Mouse (Mus musculus): ENCODE data around the gene Furin. TPM values are rescaled to one million over a fixed set of nuclear protein-coding genes. Genes with fewer than 3 reads are reported as not detected.

Gene Furin
- total and polyA plus RNA-seq, 2 experiments from 2014 or later, result 18.9 to 67.6 TPM

DNA sequence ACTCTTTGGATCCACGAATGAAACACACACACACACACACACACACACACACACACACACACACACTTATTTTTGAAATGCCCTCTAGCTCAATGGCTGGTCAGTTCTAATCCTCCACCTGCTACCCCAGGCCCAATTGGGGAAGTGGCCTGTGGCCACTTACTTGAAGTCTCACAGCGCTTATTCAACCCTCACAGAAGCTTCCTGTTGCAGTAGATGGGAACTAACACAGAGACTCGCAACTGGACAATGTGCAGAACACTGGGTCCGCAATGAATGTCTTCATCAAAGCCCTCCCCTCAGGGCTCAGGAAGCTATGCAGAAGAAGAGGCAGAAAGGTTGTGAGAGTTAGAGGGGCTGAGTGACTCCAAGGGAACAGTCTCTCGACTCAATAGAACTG, 22.5 kb upstream of the Furin start:
- TF ChIP-seq CTCF (IDR thresholded peaks at IDR 0.05; ENCODE audit: low read depth), result no peak
- no peak for TF ChIP-seq EP300 (IDR thresholded peaks at IDR 0.05; ENCODE audit: low read depth)
- Histone ChIP-seq H3K4me1 (ENCODE audit: control insufficient read depth, insufficient read depth) (no peaks in the 10 kb centered on the region), H3K36me3 (replicated peaks; ENCODE audit: control insufficient read depth, insufficient read depth, low read length) (no peaks in the 10 kb centered on the region), H3K9ac (replicated peaks; ENCODE audit: low read depth, low read length) (no peak overlapping the region), H3K9me3 (replicated peaks; ENCODE audit: control insufficient read depth, low read length) (no peaks in the 10 kb centered on the region), H3K4me2 (ENCODE audit: low read depth, low read length) (no peak overlapping the region), H3K27me3 (ENCODE audit: control insufficient read depth, insufficient read depth, low read length) (no peaks in the 10 kb centered on the region), H3K4me3 (ENCODE audit: low read depth, low read length) (no peak overlapping the region), H3K27ac (ENCODE audit: low read depth) (no peak overlapping the region)
- no peak for DNase-seq (ENCODE audit: low spot score)
- no peak for ATAC-seq (ENCODE audit: insufficient read depth, low read depth)
- 77% methylated on average over 5 of the region's 5 CpGs for WGBS

DNA sequence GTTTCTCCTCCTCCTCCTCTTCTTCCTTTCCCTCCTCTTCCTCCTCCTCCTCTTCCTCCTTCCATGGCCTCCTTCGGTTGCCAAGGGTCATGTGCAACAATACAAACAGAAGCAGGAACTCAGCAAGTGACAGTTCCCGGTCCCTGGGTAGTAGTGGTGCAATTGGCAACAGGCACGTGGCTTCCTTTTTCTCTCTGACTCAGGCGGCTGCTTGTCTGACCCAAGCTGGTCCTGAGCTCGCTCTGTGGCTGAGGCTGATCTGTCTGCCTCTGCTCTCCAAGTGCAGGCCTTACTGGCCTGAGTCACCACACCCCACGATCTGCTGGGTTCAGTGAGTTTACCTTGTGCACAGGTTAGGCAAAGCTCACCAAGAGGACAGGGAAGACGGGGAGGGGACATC, 21.1 kb upstream of the Furin start:
- no peaks in the 10 kb centered on the region for H3K36me3 ChIP-seq (replicated peaks; ENCODE audit: control insufficient read depth, insufficient read depth, low read length)
- ATAC-seq (ENCODE audit: insufficient read depth, low read depth) (no peak; the same call in 1 of the 2 replicates), DNase-seq (ENCODE audit: low spot score) (no peak)
- H3K9me3 ChIP-seq (replicated peaks; ENCODE audit: control insufficient read depth, low read length), result no peaks in the 10 kb centered on the region
- no peaks in the 10 kb centered on the region for H3K4me1 ChIP-seq (ENCODE audit: control insufficient read depth, insufficient read depth)
- no peaks in the 10 kb centered on the region for H3K27me3 ChIP-seq (ENCODE audit: control insufficient read depth, insufficient read depth, low read length)
- no peak overlapping the region for H3K4me2 ChIP-seq (ENCODE audit: low read depth, low read length)
- TF ChIP-seq EP300 (IDR thresholded peaks at IDR 0.05; ENCODE audit: low read depth), result no peak
- no peak for TF ChIP-seq CTCF (IDR thresholded peaks at IDR 0.05; ENCODE audit: low read depth)
- H3K9ac ChIP-seq (replicated peaks; ENCODE audit: low read depth, low read length), result no peak overlapping the region
- no peak overlapping the region for H3K27ac ChIP-seq (ENCODE audit: low read depth)
- WGBS, result 64% methylated on average over 7 of the region's 7 CpGs
- no peak overlapping the region for H3K4me3 ChIP-seq (ENCODE audit: low read depth, low read length)

DNA sequence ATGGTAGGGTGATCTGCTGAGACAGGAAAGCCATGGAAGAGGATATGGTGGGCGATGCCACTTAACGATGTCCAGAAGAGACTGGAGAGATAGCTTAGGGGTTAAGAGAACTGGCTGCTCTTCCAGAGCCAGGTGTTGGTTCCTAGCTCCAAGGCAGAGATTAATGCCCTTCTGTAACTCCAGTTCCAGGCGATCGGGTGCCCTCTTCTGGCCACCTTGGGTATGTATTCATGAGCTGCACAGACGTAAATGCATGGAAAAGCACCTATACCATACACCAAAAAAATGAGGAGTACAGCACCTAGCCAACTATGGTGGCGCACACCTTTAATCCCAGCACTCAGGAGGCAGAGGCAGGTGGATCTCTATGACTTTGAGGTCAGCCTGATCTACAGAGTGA, 19.5 kb upstream of the Furin start:
- H3K4me2 ChIP-seq (ENCODE audit: low read depth, low read length), result no peak overlapping the region
- H3K4me3 ChIP-seq (ENCODE audit: low read depth, low read length), result no peak overlapping the region
- 90% methylated on average over 6 of the region's 6 CpGs for WGBS
- DNase-seq (ENCODE audit: low spot score), result no peak
- no peaks in the 10 kb centered on the region for H3K9me3 ChIP-seq (replicated peaks; ENCODE audit: control insufficient read depth, low read length)
- no peak overlapping the region for H3K27ac ChIP-seq (ENCODE audit: low read depth)
- no peaks in the 10 kb centered on the region for H3K36me3 ChIP-seq (replicated peaks; ENCODE audit: control insufficient read depth, insufficient read depth, low read length)
- TF ChIP-seq CTCF (IDR thresholded peaks at IDR 0.05; ENCODE audit: low read depth) (no peak), EP300 (IDR thresholded peaks at IDR 0.05; ENCODE audit: low read depth) (no peak)
- ATAC-seq (ENCODE audit: insufficient read depth, low read depth), result no peak
- no peaks in the 10 kb centered on the region for H3K27me3 ChIP-seq (ENCODE audit: control insufficient read depth, insufficient read depth, low read length)
- H3K4me1 ChIP-seq (ENCODE audit: control insufficient read depth, insufficient read depth), result no peaks in the 10 kb centered on the region
- no peak overlapping the region for H3K9ac ChIP-seq (replicated peaks; ENCODE audit: low read depth, low read length)

DNA sequence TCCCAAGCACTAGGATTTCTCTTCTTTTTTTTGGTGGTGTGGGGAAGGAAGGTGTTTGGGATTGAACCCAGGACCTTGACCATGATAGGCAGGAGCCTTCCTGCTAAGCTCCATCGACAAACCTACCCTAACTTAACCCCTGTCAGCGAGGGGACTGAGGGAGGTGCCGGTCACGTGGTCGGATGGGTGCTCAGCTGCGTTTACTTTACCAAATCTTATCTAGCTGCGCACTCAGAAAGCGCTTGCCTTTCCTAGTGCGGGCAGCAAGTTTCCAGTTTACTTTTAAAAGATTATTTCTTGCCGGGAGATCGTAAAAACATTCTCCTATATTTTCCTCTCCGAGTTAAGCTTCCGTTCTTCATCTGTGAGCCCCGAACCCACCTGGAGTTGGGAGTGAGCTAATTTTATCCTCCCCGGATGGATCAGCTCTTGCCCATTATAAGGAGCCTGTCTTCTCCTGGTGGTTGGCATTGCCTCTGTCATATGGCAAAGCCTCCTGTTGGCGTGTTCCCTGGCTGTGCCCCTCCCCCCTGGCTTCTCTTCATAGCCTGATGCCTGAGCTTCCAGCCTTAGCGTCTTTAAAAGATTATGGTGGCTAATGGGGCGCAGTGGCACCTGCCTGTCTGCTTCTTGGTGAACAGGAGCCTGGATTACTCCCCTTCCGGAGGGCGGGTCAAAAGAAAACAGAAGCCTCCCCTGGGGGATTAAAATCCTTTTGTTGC, 17.7 kb upstream of the Furin start:
- no peak overlapping the region for H3K27ac ChIP-seq (ENCODE audit: low read depth)
- no peaks in the 10 kb centered on the region for H3K27me3 ChIP-seq (ENCODE audit: control insufficient read depth, insufficient read depth, low read length)
- peak overlapping the region; percentile 39 for H3K4me2 ChIP-seq (ENCODE audit: low read depth, low read length)
- H3K4me1 ChIP-seq (ENCODE audit: control insufficient read depth, insufficient read depth), result no peaks in the 10 kb centered on the region
- H3K4me3 ChIP-seq (ENCODE audit: low read depth, low read length), result peak overlapping the region; percentile 4
- 12% methylated on average over 20 of the region's 20 CpGs for WGBS
- DNase-seq (ENCODE audit: low spot score) (peak; percentile 11), ATAC-seq (ENCODE audit: insufficient read depth, low read depth) (no peak)
- H3K9ac ChIP-seq (replicated peaks; ENCODE audit: low read depth, low read length), result 0 out of 2 replicates have a peak overlapping the region, but pooled peaks have one; percentile 1
- H3K36me3 ChIP-seq (replicated peaks; ENCODE audit: control insufficient read depth, insufficient read depth, low read length), result no peaks in the 10 kb centered on the region
- H3K9me3 ChIP-seq (replicated peaks; ENCODE audit: control insufficient read depth, low read length), result no peaks in the 10 kb centered on the region
- TF ChIP-seq CTCF (IDR thresholded peaks at IDR 0.05; ENCODE audit: low read depth) (0 out of 2 replicates have a peak, but pooled peaks have one; percentile 23), EP300 (IDR thresholded peaks at IDR 0.05; ENCODE audit: low read depth) (no peak)

DNA sequence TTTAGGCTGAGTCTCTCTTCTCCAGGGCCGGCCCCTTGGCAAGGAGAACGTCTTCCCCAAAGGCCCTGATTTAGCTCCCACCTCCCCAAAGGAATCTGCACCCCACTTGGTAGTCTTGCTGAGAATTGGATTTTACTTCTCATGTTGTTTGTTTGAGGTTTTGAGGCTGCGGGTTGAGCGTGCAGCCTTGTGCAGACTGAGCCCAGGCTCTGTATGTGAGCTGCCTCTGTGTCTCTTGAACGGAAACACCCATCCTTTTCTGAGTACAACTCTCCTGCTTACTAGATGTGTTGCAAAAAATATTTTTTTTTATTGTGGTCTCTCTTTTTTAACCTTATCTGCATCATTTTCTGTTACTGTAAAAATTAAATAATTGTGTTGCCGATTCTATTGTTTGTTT, 16.3 kb upstream of the Furin start:
- no peaks in the 10 kb centered on the region for H3K4me1 ChIP-seq (ENCODE audit: control insufficient read depth, insufficient read depth)
- WGBS, result 92% methylated on average over 6 of the region's 6 CpGs
- H3K4me3 ChIP-seq (ENCODE audit: low read depth, low read length), result no peak overlapping the region
- no peak for TF ChIP-seq CTCF (IDR thresholded peaks at IDR 0.05; ENCODE audit: low read depth)
- no peak for TF ChIP-seq EP300 (IDR thresholded peaks at IDR 0.05; ENCODE audit: low read depth)
- no peak overlapping the region for H3K4me2 ChIP-seq (ENCODE audit: low read depth, low read length)
- H3K36me3 ChIP-seq (replicated peaks; ENCODE audit: control insufficient read depth, insufficient read depth, low read length), result no peaks in the 10 kb centered on the region
- H3K27me3 ChIP-seq (ENCODE audit: control insufficient read depth, insufficient read depth, low read length), result no peaks in the 10 kb centered on the region
- DNase-seq (ENCODE audit: low spot score), result no peak
- H3K9me3 ChIP-seq (replicated peaks; ENCODE audit: control insufficient read depth, low read length), result no peaks in the 10 kb centered on the region
- no peak overlapping the region for H3K9ac ChIP-seq (replicated peaks; ENCODE audit: low read depth, low read length)
- no peak for ATAC-seq (ENCODE audit: insufficient read depth, low read depth)
- no peak overlapping the region for H3K27ac ChIP-seq (ENCODE audit: low read depth)

DNA sequence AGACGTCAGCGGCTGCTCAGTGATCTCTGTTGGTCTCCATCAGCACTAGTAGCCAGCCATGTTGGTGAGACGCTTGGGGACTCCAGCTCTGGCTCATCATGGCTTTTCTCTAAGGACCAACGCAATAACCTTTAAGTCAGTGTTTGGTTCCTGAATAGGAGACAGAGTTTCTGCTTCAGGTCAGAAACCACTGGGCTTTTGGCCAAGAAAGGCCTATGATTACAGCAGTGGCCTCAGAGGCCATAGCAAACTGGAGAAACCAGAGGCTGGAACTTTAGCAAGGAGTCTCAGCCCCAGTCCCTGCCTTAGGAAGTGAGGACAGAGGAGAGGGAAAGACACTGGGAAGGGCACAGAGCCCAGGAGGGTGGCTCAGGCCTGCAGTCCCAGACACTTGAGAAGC, 15.3 kb upstream of the Furin start:
- Histone ChIP-seq H3K9ac (replicated peaks; ENCODE audit: low read depth, low read length) (no peak overlapping the region), H3K9me3 (replicated peaks; ENCODE audit: control insufficient read depth, low read length) (no peaks in the 10 kb centered on the region), H3K4me1 (ENCODE audit: control insufficient read depth, insufficient read depth) (no peaks in the 10 kb centered on the region), H3K27ac (ENCODE audit: low read depth) (no peak overlapping the region), H3K4me3 (ENCODE audit: low read depth, low read length) (no peak overlapping the region), H3K36me3 (replicated peaks; ENCODE audit: control insufficient read depth, insufficient read depth, low read length) (no peaks in the 10 kb centered on the region), H3K4me2 (ENCODE audit: low read depth, low read length) (no peak overlapping the region), H3K27me3 (ENCODE audit: control insufficient read depth, insufficient read depth, low read length) (no peaks in the 10 kb centered on the region)
- no peak for TF ChIP-seq EP300 (IDR thresholded peaks at IDR 0.05; ENCODE audit: low read depth)
- TF ChIP-seq CTCF (IDR thresholded peaks at IDR 0.05; ENCODE audit: low read depth), result no peak
- WGBS, result 76% methylated on average over 4 of the region's 4 CpGs
- ATAC-seq (ENCODE audit: insufficient read depth, low read depth), result no peak
- DNase-seq (ENCODE audit: low spot score), result peak; percentile 13
